Mouse (Mus musculus) limb, embryonic 12.5 days (tissue): ENCODE measurements around the gene Msrb1. TPM values are rescaled to one million over a fixed set of nuclear protein-coding genes. Genes with fewer than 3 reads are reported as not detected.

ENCODE experiments used
- ATAC-seq: fragments of 200-750 bp; cut with Nextera tagmentation; 2 replicates; pipeline ENCODE4 v1.8.0; 2017; ENCODE audit warnings: low read depth, moderate TSS enrichment; ENCODE audit not compliant: insufficient number of reproducible peaks, insufficient read depth, low FRiP score, low TSS enrichment
- H3K27ac ChIP-seq: fragments of 300-500 bp; sonication (generic); 2 replicates; pipeline ENCODE4 v1.5.1; 2016; ENCODE audit warnings: mild to moderate bottlenecking, moderate library complexity
- H3K27me3 ChIP-seq: fragments of 300-500 bp; sonication (generic); 2 replicates; pipeline ENCODE4 v1.6.1; 2016; ENCODE audit warnings: mild to moderate bottlenecking, moderate library complexity
- H3K36me3 ChIP-seq: fragments of 300-500 bp; sonication (generic); 2 replicates; pipeline ENCODE4 v1.6.1; 2016; ENCODE audit warnings: mild to moderate bottlenecking, moderate library complexity
- H3K4me1 ChIP-seq: fragments of 300-500 bp; sonication (generic); replicated peaks from 2 replicates; pipeline ENCODE4 v1.6.1; 2016
- H3K4me2 ChIP-seq: fragments of 300-500 bp; sonication (generic); 2 replicates; pipeline ENCODE4 v1.6.1; 2016; ENCODE audit warnings: mild to moderate bottlenecking, moderate library complexity
- H3K4me3 ChIP-seq: fragments of 300-500 bp; sonication (generic); replicated peaks from 2 replicates; pipeline ENCODE4 v1.5.1; 2016; ENCODE audit warnings: mild to moderate bottlenecking
- H3K9ac ChIP-seq: fragments of 300-500 bp; sonication (generic); replicated peaks from 2 replicates; pipeline ENCODE4 v1.6.1; 2016; ENCODE audit warnings: mild to moderate bottlenecking, moderate library complexity
- H3K9me3 ChIP-seq: fragments of 300-500 bp; sonication (generic); 2 replicates; pipeline ENCODE4 v1.6.1; 2016; ENCODE audit warnings: mild to moderate bottlenecking, moderate library complexity
- WGBS: fragments of 180-500 bp; shearing (Covaris S2); methylation state at CpG from one replicate; pipeline ENCODE4 v1.1.7; 2016; 5-methylcytosine and 5-hydroxymethylcytosine counted together
- polyA plus RNA-seq: library from polyadenylated mRNA; unstranded; fragments of >200 nt; fragmentation: Nextera tagmentation; extraction: Ambion mirVana; gene quantifications from 2 replicates; pipeline ENCODE4 v1.2.1, GENCODE M21; 2016

Msrb1 gene
- 22.7 and 24.1 TPM in 2 replicates for polyA plus RNA-seq

GRCm38 (mm10) chr17:24736330-24737051, at the start of gene Msrb1:
Gene Msrb1 (plus strand): TSS chr17:24736642.
- WGBS, result 2% methylated on average over 29 of the region's 29 CpGs
- Histone ChIP-seq H3K4me3 (peak within 1 kb of the TSS; percentile 64), H3K27me3 (0 out of 2 replicates have a peak, but pooled peaks cover 11% of the 10 kb centered on the region), H3K4me1 (peaks cover 10% of the 10 kb centered on the region), H3K36me3 (peaks cover 16% of the 10 kb centered on the region; the same call in 1 of the 2 replicates), H3K4me2 (peak within 1 kb of the TSS; percentile 91), H3K9ac (peak within 1 kb of the TSS; percentile 73), H3K9me3 (no peaks in the 10 kb centered on the region), H3K27ac (peak within 1 kb of the TSS; percentile 62; the same call in 1 of the 2 replicates)
- peak; percentile 94 for ATAC-seq

DNA sequence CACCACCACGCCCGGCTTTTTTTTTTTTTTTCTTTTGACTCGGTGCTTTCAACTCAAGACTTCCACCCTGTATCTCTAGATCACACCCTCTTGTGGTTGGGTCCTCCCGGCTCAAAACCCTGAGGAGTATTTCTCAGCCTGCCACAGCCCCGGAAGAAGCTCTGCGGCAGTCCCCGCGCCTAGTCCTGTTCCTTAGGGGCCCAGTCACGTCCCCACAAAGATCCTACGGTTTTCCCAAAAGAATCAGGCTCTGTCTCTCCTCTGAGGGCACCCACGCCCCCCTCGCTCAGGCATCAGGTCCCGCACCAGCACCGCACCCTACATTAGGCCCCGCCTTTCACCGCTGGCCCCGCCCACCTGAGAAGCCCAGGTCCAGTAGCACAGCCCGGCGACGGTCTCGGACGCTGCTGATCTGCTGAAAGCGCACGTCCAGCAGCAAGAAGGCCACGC, 49.3 kb upstream of the Msrb1 start:
- H3K27ac ChIP-seq, result no peak overlapping the region
- no peaks in the 10 kb centered on the region for H3K9me3 ChIP-seq
- peaks cover 61% of the 10 kb centered on the region for H3K27me3 ChIP-seq
- peak overlapping the region; percentile 37; the same call in 1 of the 2 replicates for H3K9ac ChIP-seq
- H3K36me3 ChIP-seq, result peaks cover 8% of the 10 kb centered on the region
- H3K4me1 ChIP-seq, result peaks cover 15% of the 10 kb centered on the region
- WGBS, result 3% methylated on average over 25 of the region's 25 CpGs
- peak overlapping the region; percentile 52 for H3K4me2 ChIP-seq
- H3K4me3 ChIP-seq, result peak overlapping the region; percentile 29
- ATAC-seq, result no peak

DNA sequence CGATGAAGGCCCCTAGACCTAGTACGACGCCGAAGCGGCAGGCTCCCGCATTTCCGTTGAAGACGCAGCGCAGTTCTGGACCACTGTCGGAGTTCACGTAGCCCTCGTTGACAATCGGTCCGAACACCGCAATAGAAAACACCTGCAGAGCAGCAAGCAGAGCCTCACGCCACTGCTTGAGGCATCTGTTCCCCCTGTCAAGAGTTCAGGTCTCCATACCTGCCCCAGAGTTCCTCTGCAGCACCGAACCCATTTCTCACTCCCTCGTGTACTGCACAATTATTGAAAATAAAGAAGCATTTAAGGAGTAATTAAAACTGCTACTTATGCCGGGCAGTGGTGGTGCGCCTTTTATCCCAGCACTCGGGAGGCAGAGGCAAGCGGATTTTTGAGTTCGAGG, 48.8 kb upstream of the Msrb1 start:
- peak overlapping the region; percentile 37; the same call in 1 of the 2 replicates for H3K9ac ChIP-seq
- H3K4me2 ChIP-seq, result peak overlapping the region; percentile 52
- H3K36me3 ChIP-seq, result peaks cover 8% of the 10 kb centered on the region
- H3K27me3 ChIP-seq, result peaks cover 63% of the 10 kb centered on the region
- H3K4me1 ChIP-seq, result peaks cover 15% of the 10 kb centered on the region
- no peak for ATAC-seq
- H3K4me3 ChIP-seq, result peak overlapping the region; percentile 29
- no peaks in the 10 kb centered on the region for H3K9me3 ChIP-seq
- H3K27ac ChIP-seq, result no peak overlapping the region
- 18% methylated on average over 23 of the region's 23 CpGs for WGBS

GRCm38 (mm10) chr17:24689251-24690081, 47.0 kb upstream of the Msrb1 start, which contains the start of gene Syngr3:
Gene Syngr3 (minus strand): TSS chr17:24689955.
- Histone ChIP-seq H3K27me3 (peaks cover 63% of the 10 kb centered on the region), H3K4me3 (peak within 1 kb of the TSS; percentile 70), H3K9me3 (no peaks in the 10 kb centered on the region), H3K36me3 (peaks cover 21% of the 10 kb centered on the region), H3K27ac (no peak within 1 kb of the TSS), H3K4me1 (peaks cover 19% of the 10 kb centered on the region), H3K9ac (peak within 1 kb of the TSS; percentile 74), H3K4me2 (peak within 1 kb of the TSS; percentile 94)
- WGBS, result 1% methylated on average over 50 of the region's 55 CpGs
- peak; percentile 35; the same call in 1 of the 2 replicates for ATAC-seq

- H3K4me2 ChIP-seq, result no peak overlapping the region
- no peak for ATAC-seq
- no peak overlapping the region for H3K9ac ChIP-seq
- no peaks in the 10 kb centered on the region for H3K9me3 ChIP-seq
- H3K4me3 ChIP-seq, result no peak overlapping the region
- peaks cover 46% of the 10 kb centered on the region for H3K27me3 ChIP-seq
- peaks cover 30% of the 10 kb centered on the region for H3K4me1 ChIP-seq
- 90% methylated on average over 5 of the region's 5 CpGs for WGBS
- H3K27ac ChIP-seq, result no peak overlapping the region
- peaks cover 21% of the 10 kb centered on the region for H3K36me3 ChIP-seq
Measured at GRCm38 (mm10) chr17:24692385-24692784, 44.1 kb upstream of the Msrb1 start.

DNA sequence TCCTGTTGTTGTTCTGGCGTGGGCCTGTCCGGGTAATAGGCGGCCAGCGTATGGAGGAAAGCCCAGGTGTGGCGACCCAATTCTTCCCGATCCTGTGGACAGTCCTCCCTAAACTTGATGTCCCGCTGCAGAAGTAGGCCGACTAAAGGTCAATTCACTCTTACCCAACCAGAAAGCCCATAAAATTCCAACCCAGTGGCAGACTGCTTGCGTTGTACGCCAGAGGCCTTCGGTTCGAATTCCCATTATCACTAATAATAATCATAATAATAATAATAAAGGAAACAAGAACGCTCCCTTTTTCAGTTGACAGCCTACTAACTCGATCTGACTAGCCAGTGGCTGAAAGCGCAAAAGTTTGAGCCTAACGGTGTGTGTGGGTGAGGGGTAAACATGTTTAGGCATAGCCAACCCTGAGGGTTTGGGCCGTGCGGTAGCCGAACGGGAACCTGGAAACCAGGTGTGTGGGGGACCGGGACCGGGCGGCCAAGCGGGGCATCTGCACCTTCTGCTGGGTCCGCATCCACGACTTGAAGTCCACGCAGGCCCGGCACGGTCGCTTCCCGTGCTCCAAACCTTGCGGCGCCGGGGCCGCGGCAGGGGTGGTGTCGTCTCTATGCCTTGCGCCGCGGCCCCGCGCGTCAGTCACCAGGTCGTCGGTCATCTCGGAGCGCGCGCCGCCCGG, 41.0 kb upstream of the Msrb1 start:
- peaks cover 24% of the 10 kb centered on the region for H3K4me1 ChIP-seq
- H3K27me3 ChIP-seq, result peaks cover 15% of the 10 kb centered on the region
- H3K4me2 ChIP-seq, result peak overlapping the region; percentile 73
- peaks cover 32% of the 10 kb centered on the region for H3K36me3 ChIP-seq
- H3K27ac ChIP-seq, result peak overlapping the region; percentile 91
- H3K9me3 ChIP-seq, result no peaks in the 10 kb centered on the region
- peak overlapping the region; percentile 87 for H3K9ac ChIP-seq
- WGBS, result 8% methylated on average over 44 of the region's 51 CpGs
- peak; percentile 21; the same call in 1 of the 2 replicates for ATAC-seq
- H3K4me3 ChIP-seq, result peak overlapping the region; percentile 88

GRCm38 (mm10) chr17:24696011-24696697, 40.3 kb upstream of the Msrb1 start, which contains the start of the genes Gfer and Noxo1:
Gene Gfer (minus strand): TSS chr17:24696156.
Gene Noxo1 (plus strand): TSS chr17:24696234.
- WGBS, result under 1% methylated on average over 76 of the region's 76 CpGs
- peak within 1 kb of the TSS; percentile 88 for H3K4me3 ChIP-seq
- peaks cover 8% of the 10 kb centered on the region for H3K27me3 ChIP-seq
- peak within 1 kb of the TSS; percentile 73 for H3K4me2 ChIP-seq
- no peaks in the 10 kb centered on the region for H3K9me3 ChIP-seq
- H3K36me3 ChIP-seq, result peaks cover 39% of the 10 kb centered on the region
- ATAC-seq, result peak; percentile 80
- peak within 1 kb of the TSS; percentile 87 for H3K9ac ChIP-seq
- peaks cover 24% of the 10 kb centered on the region for H3K4me1 ChIP-seq
- H3K27ac ChIP-seq, result peak within 1 kb of the TSS; percentile 91

- Histone ChIP-seq H3K36me3 (peaks cover 46% of the 10 kb centered on the region), H3K9me3 (no peaks in the 10 kb centered on the region), H3K4me3 (no peak overlapping the region), H3K4me2 (no peak overlapping the region; the same call in 1 of the 2 replicates), H3K4me1 (peaks cover 24% of the 10 kb centered on the region), H3K27me3 (no peaks in the 10 kb centered on the region), H3K27ac (0 out of 2 replicates have a peak overlapping the region, but pooled peaks have one; percentile 23), H3K9ac (no peak overlapping the region)
- WGBS, result 36% methylated on average over 5 of the region's 5 CpGs
- no peak for ATAC-seq
Measured at GRCm38 (mm10) chr17:24697985-24698384, 38.5 kb upstream of the Msrb1 start.

- H3K9me3 ChIP-seq, result no peaks in the 10 kb centered on the region
- peaks cover 24% of the 10 kb centered on the region for H3K4me1 ChIP-seq
- H3K36me3 ChIP-seq, result peaks cover 47% of the 10 kb centered on the region
- no peak overlapping the region for H3K9ac ChIP-seq
- H3K4me2 ChIP-seq, result no peak overlapping the region
- H3K27ac ChIP-seq, result no peak overlapping the region
- H3K27me3 ChIP-seq, result no peaks in the 10 kb centered on the region
- WGBS, result 71% methylated on average over 9 of the region's 9 CpGs
- H3K4me3 ChIP-seq, result no peak overlapping the region
- ATAC-seq, result no peak
Measured at GRCm38 (mm10) chr17:24698715-24699114, 37.7 kb upstream of the Msrb1 start.

DNA sequence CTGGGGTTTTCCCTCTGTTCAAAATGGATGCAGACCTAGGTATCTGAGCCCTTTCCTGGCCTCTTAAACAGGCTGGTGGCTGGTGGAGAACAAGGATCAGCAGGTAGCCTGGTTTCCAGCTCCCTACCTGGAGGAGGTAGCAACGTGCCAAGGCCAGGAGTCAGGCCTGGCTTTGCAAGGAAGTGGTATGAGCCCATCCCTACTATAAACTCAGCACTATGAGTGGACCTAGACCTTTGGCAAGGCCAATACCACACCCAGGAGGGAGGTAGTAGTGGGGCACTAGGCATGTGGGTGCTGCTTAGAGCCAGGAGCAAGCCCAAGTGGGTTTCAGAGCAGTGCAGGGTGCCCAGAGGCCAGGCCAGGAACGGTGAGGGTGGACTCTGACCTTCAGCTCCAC, 37.0 kb upstream of the Msrb1 start:
- no peaks in the 10 kb centered on the region for H3K27me3 ChIP-seq
- 82% methylated on average over 2 of the region's 2 CpGs for WGBS
- no peak for ATAC-seq
- peaks cover 20% of the 10 kb centered on the region for H3K4me1 ChIP-seq
- peaks cover 50% of the 10 kb centered on the region for H3K36me3 ChIP-seq
- H3K9me3 ChIP-seq, result no peaks in the 10 kb centered on the region
- no peak overlapping the region for H3K4me2 ChIP-seq
- H3K4me3 ChIP-seq, result no peak overlapping the region
- H3K9ac ChIP-seq, result no peak overlapping the region
- no peak overlapping the region for H3K27ac ChIP-seq
